Mouse (Mus musculus) ES-Bruce4 (cell line): Measurements from ENCODE around the gene Metap2. TPM values are rescaled to one million over a fixed set of nuclear protein-coding genes. Genes with fewer than 3 reads are reported as not detected.

Source experiments
- H3K27ac ChIP-seq: 2 replicates; pipeline ENCODE4 v1.5.1; 2012; ENCODE audit warnings: low read length, inconsistent platforms; ENCODE audit not compliant: insufficient read depth
- H3K27me3 ChIP-seq: 2 replicates; pipeline ENCODE4 v1.6.1; 2012; ENCODE audit warnings: mild to moderate bottlenecking, low read length, inconsistent platforms; ENCODE audit not compliant: control insufficient read depth, poor library complexity, insufficient read depth, severe bottlenecking
- H3K36me3 ChIP-seq: 2 replicates; pipeline ENCODE4 v1.6.1; 2012; ENCODE audit warnings: inconsistent platforms, mild to moderate bottlenecking, low read length, moderate library complexity; ENCODE audit not compliant: control insufficient read depth, poor library complexity, insufficient read depth, severe bottlenecking
- H3K4me1 ChIP-seq: one replicate; pipeline ENCODE4 v1.8.1; 2011; ENCODE audit warnings: low read length; ENCODE audit not compliant: control insufficient read depth, insufficient read depth
- H3K4me3 ChIP-seq: 2 replicates; pipeline ENCODE4 v1.5.1; 2011; ENCODE audit warnings: low read depth, mild to moderate bottlenecking, low read length
- H3K9ac ChIP-seq: 2 replicates; pipeline ENCODE4 v1.6.1; 2012; ENCODE audit warnings: low read depth, mild to moderate bottlenecking, inconsistent platforms; ENCODE audit not compliant: poor library complexity, severe bottlenecking
- H3K9me3 ChIP-seq: replicated peaks from 2 replicates; pipeline ENCODE4 v1.6.1; 2012; ENCODE audit warnings: mild to moderate bottlenecking, low read length, inconsistent platforms; ENCODE audit not compliant: control insufficient read depth, poor library complexity, insufficient read depth, severe bottlenecking
- CTCF ChIP-seq: IDR thresholded peaks from one replicate; pipeline ENCODE4 v1.8.1; 2011; ENCODE audit warnings: low read depth, low read length
- EP300 ChIP-seq: IDR thresholded peaks from 2 replicates; pipeline ENCODE4 v1.6.1; 2011; ENCODE audit warnings: low read depth, low read length; ENCODE audit not compliant: insufficient read depth
- POLR2A ChIP-seq: IDR thresholded peaks from one replicate; pipeline ENCODE4 v1.8.1; 2011; ENCODE audit warnings: low read length; ENCODE audit not compliant: insufficient read depth
- polyA plus RNA-seq: library from polyadenylated mRNA; stranded (reverse); fragments of >200 nt; gene quantifications from 2 replicates; pipeline ENCODE4 v1.2.4, GENCODE M21; 2011; ENCODE audit warnings: low read depth; ENCODE audit not compliant: missing spikeins, insufficient read depth, insufficient read length

Gene Metap2
- polyA plus RNA-seq, 1 experiment: 328 TPM

DNA sequence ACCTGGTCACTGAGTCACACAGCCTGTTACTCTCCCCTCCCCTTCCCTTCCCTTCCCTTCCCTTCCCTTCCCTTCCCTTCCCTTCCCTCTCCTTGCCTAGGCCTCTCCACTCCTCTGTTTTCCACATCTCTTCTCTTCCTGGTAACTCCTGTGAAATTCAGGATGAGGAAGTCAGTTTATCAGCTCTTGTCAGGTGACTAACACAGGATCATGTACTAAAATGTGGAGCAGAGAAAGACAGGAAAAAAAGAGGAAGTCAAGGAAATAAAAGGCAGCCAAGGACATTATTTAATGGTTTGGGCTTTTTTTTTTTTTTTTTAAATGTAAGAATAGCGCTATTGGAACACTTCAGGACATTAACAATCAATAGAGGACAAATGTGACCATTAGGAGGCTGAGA lies 12.1 kb upstream of the Metap2 start:
- no peak for TF ChIP-seq EP300
- TF ChIP-seq CTCF: no peak
- TF ChIP-seq POLR2A: no peak
- Histone ChIP-seq H3K9me3 (no peaks in the 10 kb centered on the region), H3K4me3 (no peak overlapping the region), H3K4me1 (peaks cover 2% of the 10 kb centered on the region), H3K27ac (no peak overlapping the region), H3K36me3 (no peaks in the 10 kb centered on the region), H3K27me3 (no peaks in the 10 kb centered on the region), H3K9ac (no peak overlapping the region)

- Histone ChIP-seq H3K4me1 (peaks cover 2% of the 10 kb centered on the region), H3K9me3 (no peaks in the 10 kb centered on the region), H3K27me3 (no peaks in the 10 kb centered on the region), H3K9ac (no peak overlapping the region), H3K4me3 (no peak overlapping the region), H3K27ac (no peak overlapping the region), H3K36me3 (no peaks in the 10 kb centered on the region)
- TF ChIP-seq EP300: no peak
- no peak for TF ChIP-seq POLR2A
- no peak for TF ChIP-seq CTCF
Measured at GRCm38 (mm10) chr10:93908540-93908939, 11.6 kb upstream of the Metap2 start.

DNA sequence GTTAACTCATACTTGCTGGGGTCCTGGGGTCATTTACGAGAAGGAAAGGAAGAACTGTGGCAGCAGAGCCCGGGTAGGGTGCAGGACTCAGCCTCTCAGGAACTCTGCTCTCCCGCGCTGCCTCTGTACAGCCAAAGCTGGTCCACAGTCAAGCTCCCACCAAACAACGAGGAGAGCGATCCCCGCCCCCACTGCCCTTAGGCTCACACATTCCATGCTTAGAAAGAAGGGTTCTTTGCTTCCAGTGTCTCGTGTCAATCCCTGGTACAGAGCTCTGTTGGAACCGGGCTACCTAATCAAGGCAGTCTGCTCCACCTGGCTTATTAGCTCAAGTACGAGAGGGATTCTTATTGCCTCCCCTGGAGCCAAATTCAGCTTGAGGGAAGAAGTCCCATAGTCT lies 10.5 kb upstream of the Metap2 start:
- TF ChIP-seq POLR2A: no peak
- no peak for TF ChIP-seq CTCF
- TF ChIP-seq EP300: no peak
- Histone ChIP-seq H3K9me3 (no peaks in the 10 kb centered on the region), H3K4me1 (peaks cover 2% of the 10 kb centered on the region), H3K27me3 (no peaks in the 10 kb centered on the region), H3K4me3 (no peak overlapping the region; the same call in 1 of the 2 replicates), H3K27ac (no peak overlapping the region), H3K9ac (no peak overlapping the region), H3K36me3 (no peaks in the 10 kb centered on the region)

- H3K4me1 ChIP-seq: no peaks in the 10 kb centered on the region
- H3K9me3 ChIP-seq: no peaks in the 10 kb centered on the region
- no peak overlapping the region for H3K27ac ChIP-seq
- TF ChIP-seq POLR2A (no peak), EP300 (no peak), CTCF (no peak)
- no peaks in the 10 kb centered on the region for H3K36me3 ChIP-seq
- H3K4me3 ChIP-seq: no peak overlapping the region
- no peak overlapping the region for H3K9ac ChIP-seq
- H3K27me3 ChIP-seq: no peaks in the 10 kb centered on the region
Measured at GRCm38 (mm10) chr10:93899907-93900306, 3.0 kb upstream of the Metap2 start.

DNA sequence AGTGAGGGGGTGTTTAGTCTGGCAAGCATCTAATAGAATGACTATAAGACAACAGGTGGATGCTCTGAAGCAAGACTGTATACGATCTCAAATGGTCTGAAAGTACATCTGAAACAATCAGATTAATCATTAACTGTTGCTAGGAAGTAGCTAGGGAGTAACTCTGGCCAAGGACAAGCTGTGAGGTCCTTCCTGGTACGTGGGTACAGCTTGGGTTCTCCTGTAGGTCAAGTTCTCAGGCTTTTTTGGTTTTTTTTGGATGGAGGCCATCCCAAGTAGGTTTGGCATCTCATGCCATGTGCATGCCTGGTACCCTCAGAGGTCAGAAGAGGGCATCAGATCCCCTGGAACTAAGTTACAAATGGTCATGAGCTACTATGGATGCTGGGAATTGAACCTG lies 2.4 kb upstream of the Metap2 start:
- no peak for TF ChIP-seq POLR2A
- no peak for TF ChIP-seq CTCF
- TF ChIP-seq EP300: no peak
- no peak overlapping the region for H3K9ac ChIP-seq
- H3K36me3 ChIP-seq: no peaks in the 10 kb centered on the region
- no peaks in the 10 kb centered on the region for H3K4me1 ChIP-seq
- no peaks in the 10 kb centered on the region for H3K9me3 ChIP-seq
- H3K4me3 ChIP-seq: no peak overlapping the region
- H3K27me3 ChIP-seq: no peaks in the 10 kb centered on the region
- H3K27ac ChIP-seq: no peak overlapping the region

DNA sequence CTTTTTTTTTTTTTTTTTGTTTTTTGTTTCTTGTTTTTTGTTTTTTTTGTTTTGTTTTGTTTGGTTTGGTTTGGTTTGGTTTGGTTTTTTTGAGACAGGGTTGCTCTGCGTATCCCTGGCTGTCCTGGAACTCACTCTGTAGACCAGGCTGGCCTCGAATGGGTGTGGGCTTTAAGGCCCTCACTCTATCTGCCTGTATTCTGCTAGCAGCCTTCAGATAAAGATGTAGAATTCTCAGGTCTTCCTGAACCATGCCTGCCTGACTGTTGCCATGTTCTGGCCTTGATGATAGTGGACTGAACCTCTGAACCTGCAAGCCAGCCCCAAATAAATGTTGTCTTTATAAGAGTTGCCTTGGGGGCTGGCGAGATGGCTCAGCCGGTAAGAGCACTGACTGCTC lies 4.3 kb downstream of the Metap2 start:
- no peaks in the 10 kb centered on the region for H3K27me3 ChIP-seq
- H3K4me3 ChIP-seq: no peak overlapping the region
- no peaks in the 10 kb centered on the region for H3K9me3 ChIP-seq
- TF ChIP-seq CTCF (no peak), EP300 (no peak), POLR2A (no peak)
- H3K9ac ChIP-seq: no peak overlapping the region
- H3K27ac ChIP-seq: no peak overlapping the region
- no peaks in the 10 kb centered on the region for H3K36me3 ChIP-seq
- no peaks in the 10 kb centered on the region for H3K4me1 ChIP-seq
